Mouse (Mus musculus): ENCODE results near the gene Tns2. TPM values are rescaled to one million over a fixed set of nuclear protein-coding genes. Genes with fewer than 3 reads are reported as not detected.
"Not testable (repeated sequence)": the region's sequence is repeated elsewhere in the genome, so short reads cannot be mapped to it uniquely, and the experiment has no call there.

Tns2 gene
- total RNA-seq (2015) = not detected in 2 replicates
- total RNA-seq (2017) = not detected in 2 replicates

GRCm38 (mm10) chr15:102100161-102100981, at the start of gene Tns2:
Gene Tns2 (plus strand): TSS chr15:102100413.
- ATAC-seq (replicated peaks; ENCODE audit: poor library complexity) = peak; percentile 56

- peak; percentile 82 for ATAC-seq (replicated peaks; ENCODE audit: poor library complexity)
These were observed 48.1 kb upstream of the Tns2 start for GRCm38 (mm10) chr15:102051920-102052683.

- ATAC-seq (replicated peaks; ENCODE audit: poor library complexity) = no peak
These were observed 43.6 kb upstream of the Tns2 start for GRCm38 (mm10) chr15:102056495-102057174.

GRCm38 (mm10) chr15:102065661-102066325, 34.4 kb upstream of the Tns2 start:
- ATAC-seq (replicated peaks; ENCODE audit: poor library complexity) = peak; percentile 100

- no peak for ATAC-seq (replicated peaks; ENCODE audit: poor library complexity)
These were observed 29.4 kb upstream of the Tns2 start for GRCm38 (mm10) chr15:102070476-102071467.

- ATAC-seq (replicated peaks; ENCODE audit: poor library complexity) = no peak
These were observed 27.2 kb upstream of the Tns2 start for GRCm38 (mm10) chr15:102072963-102073558.

- ATAC-seq (replicated peaks; ENCODE audit: poor library complexity) = peak; percentile 93
These were observed 26.6 kb upstream of the Tns2 start, which contains the start of gene Eif4b for GRCm38 (mm10) chr15:102073559-102074069. Gene Eif4b (plus strand): TSS chr15:102073773.

GRCm38 (mm10) chr15:102074070-102074731, 26.0 kb upstream of the Tns2 start:
- peak; percentile 33 for ATAC-seq (replicated peaks; ENCODE audit: poor library complexity)

GRCm38 (mm10) chr15:102074876-102075585, 25.2 kb upstream of the Tns2 start:
- ATAC-seq (replicated peaks; ENCODE audit: poor library complexity) = no peak

GRCm38 (mm10) chr15:102077111-102077677, 23.0 kb upstream of the Tns2 start:
- no peak for ATAC-seq (replicated peaks; ENCODE audit: poor library complexity)

- ATAC-seq (replicated peaks; ENCODE audit: poor library complexity) = no peak
These were observed 21.0 kb upstream of the Tns2 start for GRCm38 (mm10) chr15:102079221-102079620.

GRCm38 (mm10) chr15:102079924-102080323, 20.3 kb upstream of the Tns2 start:
- ATAC-seq (replicated peaks; ENCODE audit: poor library complexity) = not testable (repeated sequence)

- ATAC-seq (replicated peaks; ENCODE audit: poor library complexity) = peak; percentile 30; the same call in 1 of the 2 replicates
These were observed 19.8 kb upstream of the Tns2 start for GRCm38 (mm10) chr15:102080429-102080828.

- no peak for ATAC-seq (replicated peaks; ENCODE audit: poor library complexity)
These were observed 18.1 kb upstream of the Tns2 start for GRCm38 (mm10) chr15:102082148-102082547.

- no peak for ATAC-seq (replicated peaks; ENCODE audit: poor library complexity)
These were observed 17.2 kb upstream of the Tns2 start for GRCm38 (mm10) chr15:102083028-102083427.

GRCm38 (mm10) chr15:102089914-102090585, 10.2 kb upstream of the Tns2 start:
- no peak for ATAC-seq (replicated peaks; ENCODE audit: poor library complexity)

Measured in megakaryocyte progenitor cell, adult 5-6 weeks (primary cell).